Mouse (Mus musculus): ENCODE data around the gene Tmem212. TPM values are rescaled to one million over a fixed set of nuclear protein-coding genes. Genes with fewer than 3 reads are reported as not detected.

Gene Tmem212
- polyA plus RNA-seq, 1 experiment from 2014 or later: not detected

DNA sequence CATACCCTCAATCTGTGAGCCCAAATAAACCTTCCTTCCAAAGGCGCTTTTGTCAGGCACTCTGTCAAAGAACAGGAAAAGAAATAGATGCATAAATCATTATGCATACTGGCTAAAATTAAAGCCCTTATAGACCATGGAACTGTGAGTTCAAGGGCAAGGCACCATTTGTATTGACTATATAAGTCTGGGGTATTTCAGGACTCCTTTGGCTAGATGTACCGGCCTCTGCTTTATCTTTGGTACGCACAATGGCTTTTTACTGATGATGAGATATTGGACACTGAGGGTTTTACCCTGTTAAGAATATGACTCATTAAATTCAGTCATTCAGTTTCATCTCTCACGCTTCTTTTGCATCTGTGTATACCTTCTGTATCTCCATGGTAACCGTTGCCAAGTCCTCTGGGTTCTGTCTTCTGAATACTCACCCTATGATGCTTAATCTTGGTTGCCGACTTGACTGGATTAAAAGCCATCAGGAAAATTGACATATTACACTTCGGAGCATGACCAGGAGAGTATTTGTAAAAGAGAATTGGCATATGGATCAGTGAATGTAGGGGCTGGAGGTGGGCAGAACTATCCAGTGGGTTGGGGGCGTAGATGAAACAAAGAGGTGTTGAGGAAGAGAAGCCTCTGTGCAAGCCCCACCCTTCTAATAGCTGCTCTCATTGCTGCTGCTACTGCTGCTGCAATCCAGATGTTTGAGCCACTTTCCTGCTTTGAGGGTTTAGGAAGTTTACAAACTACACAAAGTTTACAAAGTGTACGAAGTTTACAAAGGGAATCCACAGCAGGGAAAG is 22.7 kb downstream of the Tmem212 start:
- H3K4me2 ChIP-seq: no peak overlapping the region
- WGBS: 71% methylated on average over 9 of the region's 9 CpGs
- no peaks in the 10 kb centered on the region for H3K36me3 ChIP-seq (ENCODE audit: control insufficient read depth, insufficient read depth, low read length)
- H3K9ac ChIP-seq (ENCODE audit: low read length): no peak overlapping the region
- peaks cover 3% of the 10 kb centered on the region; the same call in 1 of the 2 replicates for H3K4me1 ChIP-seq (ENCODE audit: control insufficient read depth, insufficient read depth, low read length)
- DNase-seq (ENCODE audit: low spot score, missing footprints) (no peak), ATAC-seq (ENCODE audit: low FRiP score) (no peak)
- H3K4me3 ChIP-seq (ENCODE audit: low read depth, low read length): no peak overlapping the region
- H3K9me3 ChIP-seq (ENCODE audit: control insufficient read depth, low read length): no peaks in the 10 kb centered on the region
- H3K27me3 ChIP-seq (ENCODE audit: control insufficient read depth, insufficient read depth, low read length): no peaks in the 10 kb centered on the region
- H3K27ac ChIP-seq (ENCODE audit: low read depth, low read length): no peak overlapping the region

DNA sequence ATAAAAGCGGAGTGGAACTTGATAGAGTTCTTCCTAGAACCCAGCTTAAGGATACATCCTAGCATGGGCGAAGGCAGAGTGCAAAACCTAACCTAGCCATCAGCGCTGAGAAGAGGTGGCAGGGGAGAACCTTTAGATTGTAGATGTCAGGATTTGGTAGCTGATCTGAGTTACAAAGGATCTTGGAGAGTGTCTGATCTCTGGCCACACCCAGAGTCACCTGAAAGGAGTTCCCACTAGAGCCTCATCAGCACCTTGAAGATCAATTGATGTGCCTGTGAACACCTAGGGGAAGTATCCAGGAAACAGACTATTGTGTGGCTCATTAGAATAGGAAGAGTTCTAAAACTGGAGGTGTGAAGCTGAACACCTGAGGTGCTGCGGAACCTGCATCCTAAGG is 23.7 kb downstream of the Tmem212 start:
- H3K27me3 ChIP-seq (ENCODE audit: control insufficient read depth, insufficient read depth, low read length): no peaks in the 10 kb centered on the region
- H3K9ac ChIP-seq (ENCODE audit: low read length): no peak overlapping the region
- H3K4me3 ChIP-seq (ENCODE audit: low read depth, low read length): no peak overlapping the region
- ATAC-seq (ENCODE audit: low FRiP score) (no peak), DNase-seq (ENCODE audit: low spot score, missing footprints) (no peak)
- WGBS: 86% methylated on average over 4 of the region's 4 CpGs
- no peaks in the 10 kb centered on the region for H3K9me3 ChIP-seq (ENCODE audit: control insufficient read depth, low read length)
- H3K27ac ChIP-seq (ENCODE audit: low read depth, low read length): no peak overlapping the region
- no peaks in the 10 kb centered on the region for H3K36me3 ChIP-seq (ENCODE audit: control insufficient read depth, insufficient read depth, low read length)
- H3K4me2 ChIP-seq: no peak overlapping the region
- peaks cover 3% of the 10 kb centered on the region; the same call in 1 of the 2 replicates for H3K4me1 ChIP-seq (ENCODE audit: control insufficient read depth, insufficient read depth, low read length)

DNA sequence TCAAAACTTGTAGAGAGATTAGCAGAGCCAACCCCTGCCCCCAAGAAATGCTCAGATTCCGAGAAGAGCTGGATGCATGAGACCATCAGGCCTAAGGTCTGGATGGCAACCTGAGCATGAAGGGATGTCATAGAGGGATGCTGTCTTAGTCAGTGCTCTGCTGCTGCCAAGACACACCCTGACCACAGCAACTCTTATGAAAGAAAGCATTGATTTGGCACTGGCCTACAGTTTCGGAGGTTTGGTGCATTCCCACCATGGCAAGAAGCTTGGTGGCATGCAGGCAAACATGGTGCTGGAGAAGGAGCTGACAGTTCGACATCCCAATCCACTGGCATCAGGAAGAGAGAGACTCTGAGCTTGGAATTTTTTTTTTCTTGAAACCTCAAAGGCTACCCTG is 24.3 kb downstream of the Tmem212 start:
- no peak for DNase-seq (ENCODE audit: low spot score, missing footprints)
- 90% methylated on average over 3 of the region's 3 CpGs for WGBS
- H3K4me2 ChIP-seq: no peak overlapping the region

DNA sequence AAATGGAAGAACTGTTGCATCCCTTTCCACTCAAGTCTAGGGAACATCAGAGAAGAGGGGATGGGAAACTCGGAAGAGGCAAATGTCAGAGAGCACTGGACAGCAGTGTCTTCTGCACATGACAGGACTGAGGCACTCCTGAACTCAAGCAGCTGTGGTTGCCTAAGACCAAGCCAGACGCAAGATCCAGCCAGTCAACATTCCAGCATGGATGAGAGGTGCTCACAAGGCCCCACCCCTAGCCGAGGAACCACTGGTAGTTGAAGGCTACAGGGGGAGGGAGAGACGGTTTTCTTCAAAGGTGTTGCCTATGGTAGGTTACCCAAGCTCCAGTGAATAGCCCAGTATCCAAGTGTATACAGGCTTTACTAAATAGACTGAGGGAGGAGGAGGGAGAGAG is 24.8 kb downstream of the Tmem212 start:
- H3K27me3 ChIP-seq (ENCODE audit: control insufficient read depth, insufficient read depth, low read length): no peaks in the 10 kb centered on the region
- H3K4me1 ChIP-seq (ENCODE audit: control insufficient read depth, insufficient read depth, low read length): peaks cover 3% of the 10 kb centered on the region; the same call in 1 of the 2 replicates
- no peak for ATAC-seq (ENCODE audit: low FRiP score)
- WGBS: 87% methylated on average over 4 of the region's 4 CpGs
- no peak overlapping the region for H3K9ac ChIP-seq (ENCODE audit: low read length)
- no peak for DNase-seq (ENCODE audit: low spot score, missing footprints)
- no peaks in the 10 kb centered on the region for H3K36me3 ChIP-seq (ENCODE audit: control insufficient read depth, insufficient read depth, low read length)
- no peak overlapping the region for H3K4me3 ChIP-seq (ENCODE audit: low read depth, low read length)
- no peak overlapping the region for H3K27ac ChIP-seq (ENCODE audit: low read depth, low read length)
- H3K9me3 ChIP-seq (ENCODE audit: control insufficient read depth, low read length): no peaks in the 10 kb centered on the region
- H3K4me2 ChIP-seq: no peak overlapping the region

More for the DNA sequence above, 24.3 kb downstream of the Tmem212 start:
- no peak overlapping the region for H3K9ac ChIP-seq (ENCODE audit: low read length)
- H3K9me3 ChIP-seq (ENCODE audit: control insufficient read depth, low read length): no peaks in the 10 kb centered on the region
- H3K27ac ChIP-seq (ENCODE audit: low read depth, low read length): no peak overlapping the region
- no peak overlapping the region for H3K4me3 ChIP-seq (ENCODE audit: low read depth, low read length)
- peaks cover 3% of the 10 kb centered on the region; the same call in 1 of the 2 replicates for H3K4me1 ChIP-seq (ENCODE audit: control insufficient read depth, insufficient read depth, low read length)
- no peak for ATAC-seq (ENCODE audit: low FRiP score)
- no peaks in the 10 kb centered on the region for H3K36me3 ChIP-seq (ENCODE audit: control insufficient read depth, insufficient read depth, low read length)
- no peaks in the 10 kb centered on the region for H3K27me3 ChIP-seq (ENCODE audit: control insufficient read depth, insufficient read depth, low read length)

DNA sequence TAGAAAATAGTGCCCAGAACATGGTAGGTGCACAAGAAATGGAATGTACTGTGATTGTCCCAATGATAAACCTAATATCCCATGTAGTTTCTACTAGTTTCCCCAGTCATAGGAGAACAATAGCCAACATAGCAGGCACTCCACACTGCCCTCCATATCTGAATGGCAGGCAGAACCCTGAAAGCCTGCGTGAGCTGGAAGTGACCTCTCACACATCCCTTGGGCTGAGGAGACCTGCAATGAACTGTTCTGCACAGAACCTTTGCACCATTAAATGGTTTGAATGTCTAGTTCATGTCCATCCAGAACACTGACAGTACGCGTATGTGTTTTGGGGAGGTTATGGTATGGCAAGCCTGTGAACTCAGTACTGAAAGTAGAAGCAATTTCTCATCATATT is 27.5 kb downstream of the Tmem212 start:
- no peaks in the 10 kb centered on the region for H3K36me3 ChIP-seq (ENCODE audit: control insufficient read depth, insufficient read depth, low read length)
- DNase-seq (ENCODE audit: low spot score, missing footprints): no peak
- H3K9ac ChIP-seq (ENCODE audit: low read length): no peak overlapping the region
- H3K4me2 ChIP-seq: no peak overlapping the region
- ATAC-seq (ENCODE audit: low FRiP score): no peak
- H3K9me3 ChIP-seq (ENCODE audit: control insufficient read depth, low read length): no peaks in the 10 kb centered on the region
- H3K27me3 ChIP-seq (ENCODE audit: control insufficient read depth, insufficient read depth, low read length): no peaks in the 10 kb centered on the region
- H3K27ac ChIP-seq (ENCODE audit: low read depth, low read length): no peak overlapping the region
- no peak overlapping the region for H3K4me3 ChIP-seq (ENCODE audit: low read depth, low read length)
- peaks cover 5% of the 10 kb centered on the region for H3K4me1 ChIP-seq (ENCODE audit: control insufficient read depth, insufficient read depth, low read length)
- WGBS: 98% methylated on average over 3 of the region's 3 CpGs

DNA sequence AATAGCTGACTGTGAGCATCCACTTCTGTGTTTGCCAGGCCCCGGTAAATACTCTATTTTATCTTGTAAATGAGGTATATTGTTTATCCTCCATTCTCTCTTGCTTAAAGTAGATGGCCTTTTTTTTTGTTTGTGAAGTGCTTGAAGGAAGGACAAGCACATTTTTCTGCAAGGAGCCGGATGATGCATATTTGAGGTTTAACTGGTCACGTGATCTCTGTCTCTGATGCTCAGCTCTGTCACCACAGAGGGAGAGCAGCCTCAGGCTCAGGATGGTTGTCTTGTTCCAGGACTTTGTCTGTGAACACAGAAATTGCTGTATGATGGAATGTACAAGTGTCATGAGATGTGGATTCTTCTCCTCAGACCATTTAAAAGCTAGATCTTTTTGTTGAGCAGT is 28.4 kb downstream of the Tmem212 start:
- DNase-seq (ENCODE audit: low spot score, missing footprints) (no peak), ATAC-seq (ENCODE audit: low FRiP score) (no peak)
- WGBS: 69% methylated on average over 3 of the region's 3 CpGs

DNA sequence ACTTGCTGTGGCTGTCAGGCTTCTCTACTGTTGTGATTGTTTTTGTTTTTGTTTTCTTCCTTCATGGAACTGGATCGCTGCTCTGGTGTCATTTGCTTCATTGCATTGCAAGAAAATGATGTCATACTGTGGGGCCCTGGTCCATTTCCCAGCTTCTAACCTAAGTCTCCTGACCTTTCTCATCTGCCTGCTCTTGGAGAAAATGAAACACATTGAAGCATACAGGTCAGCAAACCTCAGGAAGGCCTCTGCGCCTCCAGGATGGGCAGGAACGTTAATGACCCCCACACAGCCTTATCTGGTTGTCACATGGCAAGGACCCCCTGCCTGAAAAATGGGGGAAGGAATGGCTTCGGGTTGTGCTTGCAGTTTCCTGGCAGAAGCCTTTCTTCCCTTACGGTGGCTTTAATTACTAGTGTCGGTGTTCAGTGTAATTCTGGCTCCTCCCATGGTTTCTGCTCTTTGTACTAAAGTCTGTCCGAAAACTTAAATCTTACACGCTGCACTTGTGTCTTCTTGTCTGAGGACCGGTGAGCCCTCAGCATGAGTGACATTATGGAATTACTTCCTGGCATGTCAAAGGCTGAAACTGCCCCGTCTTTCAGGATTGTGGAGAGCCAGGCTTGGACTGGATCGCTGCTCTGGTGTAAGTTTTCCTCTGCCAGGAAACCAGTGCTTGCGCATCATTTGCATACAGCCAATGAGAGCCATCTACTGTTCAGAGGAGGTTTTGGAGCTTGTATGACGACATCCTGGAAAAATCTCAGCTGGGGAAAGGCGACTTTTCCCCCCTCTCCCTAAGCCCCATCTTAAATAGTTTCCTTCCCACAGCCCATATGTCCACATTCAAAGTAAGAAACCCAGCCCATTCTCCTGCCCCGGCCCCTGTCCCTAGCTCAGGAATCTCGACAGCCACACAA is 33.1 kb downstream of the Tmem212 start:
- Histone ChIP-seq H3K4me3 (ENCODE audit: low read depth, low read length) (peak overlapping the region; percentile 12; the same call in 1 of the 2 replicates), H3K4me2 (peak overlapping the region; percentile 39), H3K9me3 (ENCODE audit: control insufficient read depth, low read length) (no peaks in the 10 kb centered on the region), H3K27ac (ENCODE audit: low read depth, low read length) (peak overlapping the region; percentile 45), H3K27me3 (ENCODE audit: control insufficient read depth, insufficient read depth, low read length) (no peaks in the 10 kb centered on the region), H3K4me1 (ENCODE audit: control insufficient read depth, insufficient read depth, low read length) (peaks cover 18% of the 10 kb centered on the region), H3K36me3 (ENCODE audit: control insufficient read depth, insufficient read depth, low read length) (no peaks in the 10 kb centered on the region), H3K9ac (ENCODE audit: low read length) (peak overlapping the region; percentile 36)
- ATAC-seq (ENCODE audit: low FRiP score): peak; percentile 93
- 13% methylated on average over 16 of the region's 16 CpGs for WGBS
- DNase-seq (ENCODE audit: low spot score, missing footprints): peak; percentile 96

More for the DNA sequence above, 28.4 kb downstream of the Tmem212 start:
- Histone ChIP-seq H3K4me1 (ENCODE audit: control insufficient read depth, insufficient read depth, low read length) (peaks cover 8% of the 10 kb centered on the region), H3K4me3 (ENCODE audit: low read depth, low read length) (no peak overlapping the region), H3K27ac (ENCODE audit: low read depth, low read length) (no peak overlapping the region), H3K9me3 (ENCODE audit: control insufficient read depth, low read length) (no peaks in the 10 kb centered on the region), H3K36me3 (ENCODE audit: control insufficient read depth, insufficient read depth, low read length) (no peaks in the 10 kb centered on the region), H3K9ac (ENCODE audit: low read length) (no peak overlapping the region), H3K4me2 (no peak overlapping the region), H3K27me3 (ENCODE audit: control insufficient read depth, insufficient read depth, low read length) (no peaks in the 10 kb centered on the region)

DNA sequence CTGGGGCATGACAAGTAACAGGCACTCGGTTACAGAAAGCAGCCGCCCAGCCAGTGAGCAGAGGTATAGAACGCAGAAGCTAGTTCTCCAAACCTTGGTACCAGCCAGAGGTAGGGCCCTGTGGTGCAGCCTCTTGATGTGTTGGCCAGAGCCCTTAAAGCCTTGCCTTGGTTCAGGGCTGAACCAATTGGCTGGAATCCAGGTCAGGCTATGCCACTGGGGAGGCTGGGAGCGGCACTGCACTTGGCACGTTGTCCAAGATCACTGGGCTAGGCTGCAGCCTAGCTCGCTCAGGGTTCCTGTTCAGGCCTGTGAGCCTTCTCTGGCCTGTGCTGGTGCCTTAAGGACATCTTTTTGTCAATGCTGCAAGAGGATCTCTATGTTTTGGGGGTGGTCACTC is 34.6 kb downstream of the Tmem212 start:
- H3K4me3 ChIP-seq (ENCODE audit: low read depth, low read length): no peak overlapping the region
- 88% methylated on average over 6 of the region's 6 CpGs for WGBS
- H3K9me3 ChIP-seq (ENCODE audit: control insufficient read depth, low read length): no peaks in the 10 kb centered on the region; the same call in 1 of the 2 replicates
- no peak overlapping the region for H3K27ac ChIP-seq (ENCODE audit: low read depth, low read length)
- DNase-seq (ENCODE audit: low spot score, missing footprints) (no peak), ATAC-seq (ENCODE audit: low FRiP score) (no peak)
- H3K9ac ChIP-seq (ENCODE audit: low read length): no peak overlapping the region
- no peaks in the 10 kb centered on the region for H3K27me3 ChIP-seq (ENCODE audit: control insufficient read depth, insufficient read depth, low read length)
- no peak overlapping the region for H3K4me2 ChIP-seq
- no peaks in the 10 kb centered on the region for H3K36me3 ChIP-seq (ENCODE audit: control insufficient read depth, insufficient read depth, low read length)
- H3K4me1 ChIP-seq (ENCODE audit: control insufficient read depth, insufficient read depth, low read length): peaks cover 18% of the 10 kb centered on the region

DNA sequence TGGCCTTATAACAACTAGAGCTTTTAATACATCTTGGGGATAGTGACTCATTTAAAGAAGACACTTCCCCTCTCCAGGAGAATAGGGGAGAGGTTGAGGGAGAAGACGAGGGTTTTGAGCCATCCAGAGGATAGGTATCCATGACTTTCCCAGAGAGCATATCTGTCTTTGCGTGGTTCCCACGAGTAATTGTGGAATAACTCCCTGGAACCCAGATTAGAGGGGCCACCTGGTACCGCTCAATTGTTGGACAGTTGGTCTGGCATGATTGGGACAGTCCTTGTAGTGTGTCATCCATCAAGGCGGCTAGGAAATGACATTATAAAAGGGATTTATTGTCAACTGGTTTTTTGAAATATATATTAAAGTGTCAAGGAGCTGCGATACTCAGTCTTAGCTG is 35.1 kb downstream of the Tmem212 start:
- WGBS: 92% methylated on average over 6 of the region's 6 CpGs
- DNase-seq (ENCODE audit: low spot score, missing footprints) (no peak), ATAC-seq (ENCODE audit: low FRiP score) (no peak)
- Histone ChIP-seq H3K4me3 (ENCODE audit: low read depth, low read length) (no peak overlapping the region), H3K9me3 (ENCODE audit: control insufficient read depth, low read length) (no peaks in the 10 kb centered on the region; the same call in 1 of the 2 replicates), H3K27me3 (ENCODE audit: control insufficient read depth, insufficient read depth, low read length) (no peaks in the 10 kb centered on the region), H3K4me2 (no peak overlapping the region), H3K36me3 (ENCODE audit: control insufficient read depth, insufficient read depth, low read length) (no peaks in the 10 kb centered on the region), H3K9ac (ENCODE audit: low read length) (no peak overlapping the region), H3K27ac (ENCODE audit: low read depth, low read length) (no peak overlapping the region), H3K4me1 (ENCODE audit: control insufficient read depth, insufficient read depth, low read length) (peaks cover 18% of the 10 kb centered on the region)
